Mouse (Mus musculus) thymus, postnatal 0 days (tissue): ENCODE results near the gene Vmn2r107. TPM values are rescaled to one million over a fixed set of nuclear protein-coding genes. Genes with fewer than 3 reads are reported as not detected.

Source experiments
- DNase-seq: peaks from one replicate; pipeline ENCODE4 v3.0.0-alpha.2; 2015; ENCODE audit warnings: low spot score
- polyA plus RNA-seq: library from polyadenylated mRNA; unstranded; fragments of >200 nt; fragmentation: Nextera tagmentation; extraction: Ambion mirVana; gene quantifications from 2 replicates; pipeline ENCODE4 v1.2.1, GENCODE M21; 2015

Vmn2r107 gene
- not detected in 2 replicates for polyA plus RNA-seq

- DNase-seq, result no peak
Measured at GRCm38 (mm10) chr17:20344942-20345341, at the start of gene Vmn2r107. TSS of gene Vmn2r107 (plus strand) at chr17:20345242.

GRCm38 (mm10) chr17:20305790-20306189 is 39.3 kb upstream of the Vmn2r107 start:
- no peak for DNase-seq

GRCm38 (mm10) chr17:20399105-20399504 is 54.1 kb downstream of the Vmn2r107 start:
- no peak for DNase-seq

GRCm38 (mm10) chr17:20413846-20414245 is 68.8 kb downstream of the Vmn2r107 start, which contains the start of gene Vmn1r224:
TSS of gene Vmn1r224 (plus strand) at chr17:20414146.
- no peak for DNase-seq

Other genes with a start within 250 kb of the Vmn2r107 start
- not detected in 2 replicates for gene Fpr-rs7, start 231.0 kb upstream of the Vmn2r107 start, polyA plus RNA-seq
- not detected in 2 replicates for gene Fpr-rs6, start 162.1 kb upstream of the Vmn2r107 start, polyA plus RNA-seq
- not detected in 2 replicates for gene Vmn2r105, start 110.2 kb upstream of the Vmn2r107 start, polyA plus RNA-seq
- gene Vmn2r106, start 59.7 kb upstream of the Vmn2r107 start, polyA plus RNA-seq, result not detected in 2 replicates
- gene Vmn1r224, start 68.9 kb downstream of the Vmn2r107 start, polyA plus RNA-seq, result not detected in 2 replicates
- gene Vmn2r108, start 136.1 kb downstream of the Vmn2r107 start, polyA plus RNA-seq, result not detected in 2 replicates
- gene Vmn1r225, start 152.9 kb downstream of the Vmn2r107 start, polyA plus RNA-seq, result not detected in 2 replicates
- gene Vmn2r109, start 219.5 kb downstream of the Vmn2r107 start, polyA plus RNA-seq, result not detected in 2 replicates